In genomic region chr5:73193627-73194026, GRCm38 (mm10) we compare ENCODE assay signal across 10 mouse cellular contexts.
A peak's percentile ranks its signal among the peaks of the same experiment; 100 is the strongest.
DNase-seq lines count a peak whose midpoint lies in the region; ATAC-seq and TF ChIP-seq lines count a peak whose summit lies in the region.
"Had no signal": no experiment of that assay in that cellular context is flagged by ENCODE, and none has a peak within 500 bp of the region (broad histone marks: within the 10 kb centered on the region; RNA-seq: fewer than 3 reads in every experiment).

No protein-coding gene starts in this region.

- ATAC-seq in hindbrain, embryonic 12.5 days (ENCODE audit: low FRiP score), result no peak
- no peak for ATAC-seq in hindbrain, postnatal 0 days
- peak; percentile 77 for ATAC-seq in intestine, embryonic 15.5 days
- ATAC-seq in megakaryocyte, adult 5-6 weeks (ENCODE audit: poor library complexity, severe bottlenecking), result peak; percentile 48
- ATAC-seq in forebrain, embryonic 13.5 days, result no peak
- ATAC-seq: forebrain, postnatal 0 days had no signal

- no peak overlapping the region for H3K4me3 ChIP-seq in hindbrain, embryonic 12.5 days
- H3K4me3 ChIP-seq in hindbrain, postnatal 0 days (ENCODE audit: low read length), result no peak overlapping the region
- 0 out of 2 replicates have a peak overlapping the region, but pooled peaks have one; percentile 4 for H3K4me3 ChIP-seq in intestine, embryonic 15.5 days (replicated peaks)
- no peak overlapping the region for H3K4me3 ChIP-seq in forebrain, embryonic 13.5 days

- 72% methylated on average over 10 of the region's 10 CpGs for WGBS in hindbrain, embryonic 12.5 days
- WGBS in hindbrain, postnatal 0 days, result 80% methylated on average over 10 of the region's 10 CpGs
- WGBS in intestine, embryonic 15.5 days, result 36% methylated on average over 10 of the region's 10 CpGs
- WGBS in forebrain, embryonic 13.5 days, result 88% methylated on average over 10 of the region's 10 CpGs

- no peaks in the 10 kb centered on the region for H3K27me3 ChIP-seq in hindbrain, embryonic 12.5 days
- H3K27me3 ChIP-seq in hindbrain, postnatal 0 days (ENCODE audit: insufficient read depth, low read length), result no peaks in the 10 kb centered on the region
- no peaks in the 10 kb centered on the region for H3K27me3 ChIP-seq in intestine, embryonic 15.5 days (replicated peaks)
- H3K27me3 ChIP-seq in forebrain, embryonic 13.5 days, result no peaks in the 10 kb centered on the region

- no peak overlapping the region for H3K27ac ChIP-seq in hindbrain, embryonic 12.5 days
- H3K27ac ChIP-seq in hindbrain, postnatal 0 days, result no peak overlapping the region
- H3K27ac ChIP-seq in intestine, embryonic 15.5 days, result peak overlapping the region; percentile 69
- no peak overlapping the region for H3K27ac ChIP-seq in forebrain, embryonic 13.5 days

- 0 out of 2 replicates have a peak, but pooled peaks cover 16% of the 10 kb centered on the region for H3K36me3 ChIP-seq in hindbrain, embryonic 12.5 days
- no peaks in the 10 kb centered on the region for H3K36me3 ChIP-seq in hindbrain, postnatal 0 days (ENCODE audit: insufficient read depth, low read length)
- H3K36me3 ChIP-seq in intestine, embryonic 15.5 days, result no peaks in the 10 kb centered on the region
- H3K36me3 ChIP-seq in forebrain, embryonic 13.5 days (ENCODE audit: poor library complexity, severe bottlenecking), result peaks cover 19% of the 10 kb centered on the region; the same call in 1 of the 2 replicates

- no peak for DNase-seq in hindbrain, postnatal 0 days (ENCODE audit: low spot score)
- DNase-seq in MEL-GATA-1-ER (ENCODE audit: extremely low read depth, low read depth), result peak; percentile 40
- no peak for DNase-seq in frontal cortex, postnatal 14 days (ENCODE audit: low spot score in 2 of 2)
- no peak for DNase-seq in right cerebral cortex, postnatal 4 days
- DNase-seq: forebrain, postnatal 0 days; thymus, adult 2 months had no signal

- no peak for TF ChIP-seq CTCF in hindbrain, postnatal 0 days (IDR thresholded peaks at IDR 0.05; ENCODE audit: low read depth)

- H3K9me3 ChIP-seq in hindbrain, embryonic 12.5 days (replicated peaks), result 0 out of 2 replicates have a peak, but pooled peaks cover under 1% of the 10 kb centered on the region
- H3K9me3 ChIP-seq in hindbrain, postnatal 0 days (ENCODE audit: low read length), result no peaks in the 10 kb centered on the region
- H3K9me3 ChIP-seq in intestine, embryonic 15.5 days, result no peaks in the 10 kb centered on the region
- H3K9me3 ChIP-seq in forebrain, embryonic 13.5 days (replicated peaks), result no peaks in the 10 kb centered on the region

- 0 out of 2 replicates have a peak overlapping the region, but pooled peaks have one; percentile 4 for H3K4me2 ChIP-seq in hindbrain, embryonic 12.5 days (replicated peaks)
- H3K4me2 ChIP-seq in hindbrain, postnatal 0 days (ENCODE audit: low read depth, low read length), result no peak overlapping the region
- peak overlapping the region; percentile 34 for H3K4me2 ChIP-seq in intestine, embryonic 15.5 days (replicated peaks)
- H3K4me2 ChIP-seq in forebrain, embryonic 13.5 days, result no peak overlapping the region

- H3K9ac ChIP-seq in hindbrain, embryonic 12.5 days, result no peak overlapping the region
- H3K9ac ChIP-seq in hindbrain, postnatal 0 days (replicated peaks; ENCODE audit: low read length), result no peak overlapping the region
- no peak overlapping the region for H3K9ac ChIP-seq in intestine, embryonic 15.5 days
- H3K9ac ChIP-seq in forebrain, embryonic 13.5 days, result no peak overlapping the region
- H3K9ac ChIP-seq: forebrain, postnatal 0 days had no signal

- no peaks in the 10 kb centered on the region for H3K4me1 ChIP-seq in hindbrain, embryonic 12.5 days
- H3K4me1 ChIP-seq in hindbrain, postnatal 0 days (ENCODE audit: insufficient read depth, low read length), result no peaks in the 10 kb centered on the region
- peaks cover 13% of the 10 kb centered on the region; the same call in 1 of the 2 replicates for H3K4me1 ChIP-seq in intestine, embryonic 15.5 days (replicated peaks)
- H3K4me1 ChIP-seq in forebrain, embryonic 13.5 days, result peaks cover 6% of the 10 kb centered on the region; the same call in 1 of the 2 replicates

Comparison
In these comparisons a context has a peak if more than half of its experiments do, and no peak if none do; other contexts are left out.
1. H3K4me2 ChIP-seq: peak in hindbrain, embryonic 12.5 days (single experiment) and intestine, embryonic 15.5 days (single experiment); none in hindbrain, postnatal 0 days (single experiment) and forebrain, embryonic 13.5 days (single experiment).
2. ATAC-seq: peak in intestine, embryonic 15.5 days (single experiment) and megakaryocyte, adult 5-6 weeks (single experiment); none in hindbrain, embryonic 12.5 days (single experiment), hindbrain, postnatal 0 days (single experiment) and forebrain, embryonic 13.5 days (single experiment).